Mouse (Mus musculus) bone marrow macrophage, adult 2 months (primary cell): ENCODE results near the gene a. TPM values are rescaled to one million over a fixed set of nuclear protein-coding genes. Genes with fewer than 3 reads are reported as not detected.
A peak's percentile ranks its signal among the peaks of the same experiment; 100 is the strongest.
"Not testable (repeated sequence)": the region's sequence is repeated elsewhere in the genome, so short reads cannot be mapped to it uniquely, and the experiment has no call there.

Source experiments
- H3K27ac ChIP-seq: 2 replicates; pipeline ENCODE4 v1.5.1; 2012; ENCODE audit warnings: low read depth, low read length; ENCODE audit not compliant: insufficient read depth
- H3K4me1 ChIP-seq: 2 replicates; pipeline ENCODE4 v1.6.1; 2012; ENCODE audit warnings: low read length; ENCODE audit not compliant: control insufficient read depth, insufficient read depth
- H3K4me3 ChIP-seq: 2 replicates; pipeline ENCODE4 v1.5.1; 2012; ENCODE audit warnings: mild to moderate bottlenecking, low read length, moderate library complexity; ENCODE audit not compliant: insufficient read depth
- CTCF ChIP-seq: IDR thresholded peaks from 2 replicates; pipeline ENCODE4 v1.5.1; 2012; ENCODE audit warnings: low read depth, mild to moderate bottlenecking, low read length, moderate library complexity
- POLR2A ChIP-seq: IDR thresholded peaks from 2 replicates; pipeline ENCODE4 v1.6.1; 2012; ENCODE audit warnings: mild to moderate bottlenecking, low read depth, low read length, borderline replicate concordance
- polyA plus RNA-seq: library from polyadenylated mRNA; stranded (reverse); fragments of >200 nt; gene quantifications from 2 replicates; pipeline ENCODE4 v1.2.4, GENCODE M21; 2012; ENCODE audit not compliant: missing spikeins, insufficient read depth, insufficient read length

a gene
- polyA plus RNA-seq, 1 experiment = not detected

GRCm38 (mm10) chr2:154892201-154893044, 101.2 kb downstream of the a start, which contains the start of gene Eif2s2:
TSS of gene Eif2s2 (minus strand) at chr2:154892935.
- peak within 1 kb of the TSS; percentile 31 for H3K27ac ChIP-seq
- peaks cover 5% of the 10 kb centered on the region; the same call in 1 of the 2 replicates for H3K4me1 ChIP-seq
- H3K4me3 ChIP-seq = peak within 1 kb of the TSS; percentile 100
- no peak for TF ChIP-seq CTCF
- no peak for TF ChIP-seq POLR2A

- H3K4me1 ChIP-seq = peaks cover 5% of the 10 kb centered on the region; the same call in 1 of the 2 replicates
- peak overlapping the region; percentile 48 for H3K4me3 ChIP-seq
- no peak overlapping the region for H3K27ac ChIP-seq
- TF ChIP-seq CTCF (no peak), POLR2A (no peak)
Measured at GRCm38 (mm10) chr2:154893045-154893385, 101.8 kb downstream of the a start.

- Histone ChIP-seq H3K4me3 (no peak overlapping the region), H3K27ac (no peak overlapping the region), H3K4me1 (peaks cover 5% of the 10 kb centered on the region; the same call in 1 of the 2 replicates)
- no peak for TF ChIP-seq CTCF
- TF ChIP-seq POLR2A = no peak
Measured at GRCm38 (mm10) chr2:154893548-154893947, 102.3 kb downstream of the a start.

- peaks cover 13% of the 10 kb centered on the region for H3K4me1 ChIP-seq
- H3K27ac ChIP-seq, H3K4me3 ChIP-seq: not testable (repeated sequence)
Measured at GRCm38 (mm10) chr2:154899004-154899403, 107.8 kb downstream of the a start.

GRCm38 (mm10) chr2:154899412-154899811, 108.2 kb downstream of the a start:
- H3K27ac ChIP-seq, H3K4me3 ChIP-seq: not testable (repeated sequence)
- H3K4me1 ChIP-seq = peaks cover 13% of the 10 kb centered on the region

- H3K4me3 ChIP-seq = no peak overlapping the region
- H3K4me1 ChIP-seq = peaks cover 13% of the 10 kb centered on the region
- no peak overlapping the region for H3K27ac ChIP-seq
- no peak for TF ChIP-seq CTCF
- no peak for TF ChIP-seq POLR2A
Measured at GRCm38 (mm10) chr2:154902111-154902510, 110.9 kb downstream of the a start.

- Histone ChIP-seq H3K4me3 (no peak overlapping the region), H3K4me1 (peaks cover 13% of the 10 kb centered on the region), H3K27ac (no peak overlapping the region)
- TF ChIP-seq CTCF = no peak
- TF ChIP-seq POLR2A = no peak
Measured at GRCm38 (mm10) chr2:154905796-154906195, 114.6 kb downstream of the a start.

GRCm38 (mm10) chr2:154908223-154908622, 117.0 kb downstream of the a start:
- H3K4me1 ChIP-seq, H3K27ac ChIP-seq, H3K4me3 ChIP-seq: not testable (repeated sequence)

GRCm38 (mm10) chr2:154909789-154910188, 118.6 kb downstream of the a start:
- Histone ChIP-seq H3K27ac (no peak overlapping the region), H3K4me3 (no peak overlapping the region), H3K4me1 (no peaks in the 10 kb centered on the region)
- no peak for TF ChIP-seq POLR2A
- no peak for TF ChIP-seq CTCF

GRCm38 (mm10) chr2:154915922-154916541, 124.8 kb downstream of the a start:
- TF ChIP-seq POLR2A (no peak), CTCF (no peak)
- Histone ChIP-seq H3K4me3 (no peak overlapping the region), H3K4me1 (no peaks in the 10 kb centered on the region), H3K27ac (no peak overlapping the region)

- Histone ChIP-seq H3K4me3 (no peak overlapping the region), H3K4me1 (no peaks in the 10 kb centered on the region), H3K27ac (no peak overlapping the region)
- TF ChIP-seq POLR2A (no peak), CTCF (peak; percentile 20; the same call in 1 of the 2 replicates)
Measured at GRCm38 (mm10) chr2:154916547-154916946, 125.3 kb downstream of the a start.
